Mouse (Mus musculus) ES-E14 (cell line): Measurements from ENCODE around the gene Ablim1. TPM values are rescaled to one million over a fixed set of nuclear protein-coding genes. Genes with fewer than 3 reads are reported as not detected.

Source experiments
- DNase-seq: peaks from one replicate; pipeline ENCODE4 v3.0.0-alpha.2; 2013; ENCODE audit warnings: low read depth, low spot score
- H3K27ac ChIP-seq: 2 replicates; pipeline ENCODE4 v1.5.1; 2012; ENCODE audit warnings: low read depth, mild to moderate bottlenecking, low read length, moderate library complexity, mixed read lengths; ENCODE audit not compliant: poor library complexity, insufficient read depth, severe bottlenecking
- H3K36me3 ChIP-seq: 2 replicates; pipeline ENCODE4 v1.6.1; 2012; ENCODE audit warnings: mild to moderate bottlenecking, low read length, moderate library complexity, mixed read lengths; ENCODE audit not compliant: control insufficient read depth, poor library complexity, insufficient read depth, severe bottlenecking
- H3K4me1 ChIP-seq, 2 experiments: fragments of 150-350 bp in 1 of 2; sonication (generic) in 1 of 2; 2 replicates each; pipeline ENCODE4 v1.6.1; 2012; ENCODE audit warnings: low read length in 2 of 2, mild to moderate bottlenecking in 1 of 2, mixed read lengths in 1 of 2; ENCODE audit not compliant: control insufficient read depth in 2 of 2, insufficient read depth in 2 of 2, poor library complexity in 1 of 2
- H3K4me3 ChIP-seq, 2 experiments: fragments of 150-350 bp in 1 of 2; sonication (generic) in 1 of 2; 2 replicates each; pipeline ENCODE4 v1.5.1; 2012; ENCODE audit warnings: low read length in 2 of 2, low read depth in 1 of 2, mild to moderate bottlenecking in 1 of 2, mixed read lengths in 1 of 2; ENCODE audit not compliant: insufficient read depth in 1 of 2, poor library complexity in 1 of 2, severe bottlenecking in 1 of 2
- H3K9ac ChIP-seq: 2 replicates; pipeline ENCODE4 v1.6.1; 2012; ENCODE audit warnings: low read depth, mild to moderate bottlenecking, low read length, mixed read lengths; ENCODE audit not compliant: poor library complexity, insufficient read depth, severe bottlenecking
- H3K9me3 ChIP-seq: fragments of 150-350 bp; sonication (generic); 2 replicates; pipeline ENCODE4 v1.6.1; 2012; ENCODE audit warnings: low read depth, mild to moderate bottlenecking, low read length; ENCODE audit not compliant: control insufficient read depth, insufficient read depth
- CHD2 ChIP-seq: IDR thresholded peaks from 2 replicates; pipeline ENCODE4 v1.6.1; 2014; ENCODE audit warnings: mild to moderate bottlenecking, low read depth, low read length, inconsistent platforms
- HCFC1 ChIP-seq: IDR thresholded peaks from 2 replicates; pipeline ENCODE4 v1.6.1; 2012; ENCODE audit warnings: low read length, inconsistent platforms, borderline replicate concordance; ENCODE audit not compliant: insufficient read depth
- MAFK ChIP-seq: IDR thresholded peaks from 2 replicates; pipeline ENCODE4 v1.6.1; 2014; ENCODE audit warnings: mild to moderate bottlenecking, low read depth, low read length, inconsistent platforms; ENCODE audit not compliant: insufficient read depth
- ZC3H11A ChIP-seq: IDR thresholded peaks from 2 replicates; pipeline ENCODE4 v1.6.1; 2012; ENCODE audit warnings: low read depth, mild to moderate bottlenecking, inconsistent platforms, low read length, borderline replicate concordance
- ZNF384 ChIP-seq: IDR thresholded peaks from 2 replicates; pipeline ENCODE4 v1.6.1; 2012; ENCODE audit warnings: low read depth, low read length, inconsistent platforms
- in situ Hi-C, 2 experiments: fragments of 600-800 bp; cut with MboI; formaldehyde crosslinking; loops; one replicate each; pipeline ENCODE4 v1.15.1; 2025; ENCODE audit warnings: low sequenced_read_pairs in 2 of 2, inconsistent platforms in 1 of 2; ENCODE audit not compliant: unreplicated experiment in 2 of 2
- total RNA-seq: library from RNA; depleted of rRNA; stranded (reverse); fragments of 300-350 nt; gene quantifications from 2 replicates; pipeline ENCODE4 v1.2.3, GENCODE M21; 2012

Gene Ablim1
- total RNA-seq, 1 experiment, result 5.4 TPM

DNA sequence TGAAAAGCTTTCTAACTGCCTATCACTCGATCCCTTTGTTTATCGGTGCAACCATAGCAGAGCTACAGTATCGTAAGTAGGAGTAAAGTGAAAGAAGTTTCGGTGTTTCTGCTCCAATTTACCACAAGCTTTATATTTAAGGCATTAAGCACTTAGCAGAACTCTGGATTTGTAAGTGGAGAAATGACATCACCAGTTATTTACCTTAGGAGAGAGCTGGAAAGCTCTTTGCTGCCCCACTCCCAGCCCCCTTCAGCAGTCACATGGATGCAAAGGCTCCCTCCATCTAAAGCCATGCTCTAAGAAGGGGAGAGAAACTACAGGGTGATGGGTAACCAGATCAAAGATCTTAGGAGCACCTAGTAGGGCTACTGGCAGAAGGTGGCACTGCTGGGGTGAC lies 241.3 kb downstream of the Ablim1 start:
- no peaks in the 10 kb centered on the region for H3K36me3 ChIP-seq
- in situ Hi-C loops, result no loop called here

DNA sequence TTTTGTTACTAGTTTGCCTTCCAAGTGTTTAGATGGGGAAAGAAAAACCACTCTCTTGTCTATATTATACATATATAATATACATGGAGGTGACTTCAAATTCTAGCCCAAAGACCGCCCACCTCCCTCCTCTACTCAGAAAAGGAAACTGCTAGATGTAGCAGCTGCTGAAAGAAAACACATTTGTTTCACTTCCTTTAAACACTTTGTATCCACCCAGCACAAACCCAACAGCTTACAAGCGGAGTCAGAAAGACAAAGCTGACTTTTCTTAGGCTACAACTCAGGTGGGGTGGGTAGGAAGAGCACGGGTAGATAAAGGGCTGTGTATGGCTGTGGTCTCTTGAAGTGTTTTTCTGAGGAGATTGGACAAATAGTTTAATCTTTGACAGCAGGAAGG lies 242.0 kb downstream of the Ablim1 start:
- Histone ChIP-seq H3K9me3 (no peaks in the 10 kb centered on the region), H3K27ac (no peak overlapping the region), H3K36me3 (no peaks in the 10 kb centered on the region), H3K4me1 (peaks cover 0 to 3% of the 10 kb centered on the region in 2 experiments; a peak in 1 of 4 replicates), H3K9ac (no peak overlapping the region), H3K4me3 (no peak overlapping the region)
- no peak for DNase-seq
- in situ Hi-C loops, result no loop called here
- no peak for TF ChIP-seq ZNF384
- no peak for TF ChIP-seq MAFK
- TF ChIP-seq CHD2, result no peak
- no peak for TF ChIP-seq ZC3H11A
- TF ChIP-seq HCFC1, result no peak

More for the DNA sequence above, 241.3 kb downstream of the Ablim1 start:
- no peak for DNase-seq
- Histone ChIP-seq H3K4me1 (peaks cover 0 to 3% of the 10 kb centered on the region in 2 experiments; a peak in 1 of 4 replicates), H3K9me3 (no peaks in the 10 kb centered on the region), H3K27ac (no peak overlapping the region), H3K4me3 (no peak overlapping the region), H3K9ac (no peak overlapping the region)
- TF ChIP-seq MAFK, result no peak
- TF ChIP-seq ZNF384, result no peak
- no peak for TF ChIP-seq CHD2
- TF ChIP-seq HCFC1, result no peak
- TF ChIP-seq ZC3H11A, result no peak

DNA sequence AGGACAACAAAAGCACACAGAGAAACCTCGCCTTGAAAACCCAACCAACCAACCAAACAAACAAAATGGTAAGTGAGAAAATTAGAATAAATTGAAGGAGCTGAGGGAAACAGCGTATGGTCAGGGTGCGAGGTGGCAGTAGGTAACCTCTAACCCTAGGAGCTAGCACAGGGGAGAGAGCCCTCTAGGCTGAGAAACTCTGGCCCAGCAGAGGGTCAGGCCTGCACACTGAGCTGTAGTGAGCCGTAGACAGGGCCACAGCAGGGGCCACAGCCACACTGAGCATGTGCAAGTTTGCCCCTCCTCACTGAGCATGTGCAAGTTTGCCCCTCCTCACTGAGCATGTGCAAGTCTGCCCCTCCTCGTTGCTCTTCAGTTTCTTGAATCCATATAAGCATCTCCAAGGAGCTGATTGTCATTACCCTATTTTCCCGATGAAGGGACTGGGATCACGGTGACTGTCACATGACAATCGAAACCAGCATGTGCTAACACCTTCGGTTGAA lies 247.6 kb downstream of the Ablim1 start:
- no peak overlapping the region for H3K9ac ChIP-seq
- no peak for DNase-seq
- no peak overlapping the region for H3K27ac ChIP-seq
- in situ Hi-C loops, result no loop called here
- no peak for TF ChIP-seq HCFC1
- no peak for TF ChIP-seq ZC3H11A
- no peak for TF ChIP-seq MAFK
- no peak for TF ChIP-seq ZNF384
- no peak for TF ChIP-seq CHD2
- no peaks in the 10 kb centered on the region for H3K36me3 ChIP-seq
- no peaks in the 10 kb centered on the region for H3K4me1 ChIP-seq
- H3K9me3 ChIP-seq, result no peaks in the 10 kb centered on the region
- no peak overlapping the region for H3K4me3 ChIP-seq

DNA sequence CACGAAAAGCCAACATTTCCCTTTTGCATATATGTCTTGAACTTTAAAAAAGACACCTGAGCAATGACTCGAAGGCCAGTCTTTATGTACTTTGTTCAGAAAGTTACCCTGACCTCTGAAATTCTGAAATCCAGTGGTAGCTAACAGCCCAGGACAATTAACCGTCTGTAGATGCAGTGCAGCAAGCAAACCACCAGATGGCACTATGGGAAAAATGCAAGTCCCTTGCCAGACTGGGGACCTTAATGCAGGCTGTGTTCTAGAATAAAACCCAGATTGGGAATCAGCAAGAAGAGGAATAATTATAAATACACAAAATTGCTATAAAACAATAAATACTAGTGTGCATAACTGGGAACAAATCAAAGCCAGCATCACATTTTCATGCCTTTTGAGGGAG lies 248.4 kb downstream of the Ablim1 start:
- in situ Hi-C loops, result no loop called here
- no peaks in the 10 kb centered on the region for H3K9me3 ChIP-seq
- H3K4me1 ChIP-seq, result no peaks in the 10 kb centered on the region
- no peak overlapping the region for H3K9ac ChIP-seq
- no peak overlapping the region for H3K4me3 ChIP-seq
- TF ChIP-seq ZC3H11A, result peak; percentile 46; the same call in 1 of the 2 replicates
- no peak for TF ChIP-seq CHD2
- H3K36me3 ChIP-seq, result no peaks in the 10 kb centered on the region
- peak; percentile 42 for DNase-seq
- H3K27ac ChIP-seq, result no peak overlapping the region

DNA sequence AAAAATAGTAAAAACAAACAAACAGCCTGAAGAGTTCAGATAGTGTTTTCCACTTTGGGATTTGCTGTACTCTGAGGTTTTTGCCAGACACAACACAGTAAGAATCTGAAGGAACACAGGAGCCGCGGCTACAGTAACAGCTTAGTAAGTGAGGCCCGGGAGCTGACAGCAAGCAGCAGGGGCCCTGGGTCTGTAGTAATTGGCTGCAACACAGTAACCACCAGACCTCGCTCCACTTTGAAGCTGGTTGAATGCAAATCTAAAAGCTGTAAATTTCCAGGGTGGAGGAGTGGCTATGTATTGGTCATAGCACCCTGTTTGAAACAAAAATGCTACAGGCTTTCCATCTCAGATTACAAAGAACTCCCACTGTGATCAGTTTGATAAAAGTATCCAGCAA lies 252.0 kb downstream of the Ablim1 start:
- no peak overlapping the region for H3K9ac ChIP-seq
- no peak overlapping the region for H3K4me3 ChIP-seq
- no peak for TF ChIP-seq HCFC1
- TF ChIP-seq ZNF384, result no peak
- TF ChIP-seq ZC3H11A, result no peak
- TF ChIP-seq CHD2, result no peak
- TF ChIP-seq MAFK, result no peak
- DNase-seq, result no peak
- no peaks in the 10 kb centered on the region for H3K36me3 ChIP-seq
- H3K27ac ChIP-seq, result no peak overlapping the region
- H3K4me1 ChIP-seq, result peaks cover 0 to 2% of the 10 kb centered on the region in 2 experiments; a peak in 1 of 4 replicates
- in situ Hi-C loops, result no loop called here
- H3K9me3 ChIP-seq, result no peaks in the 10 kb centered on the region
